Comparison of ENCODE assay signal across 8 mouse cellular contexts in the genomic region with DNA sequence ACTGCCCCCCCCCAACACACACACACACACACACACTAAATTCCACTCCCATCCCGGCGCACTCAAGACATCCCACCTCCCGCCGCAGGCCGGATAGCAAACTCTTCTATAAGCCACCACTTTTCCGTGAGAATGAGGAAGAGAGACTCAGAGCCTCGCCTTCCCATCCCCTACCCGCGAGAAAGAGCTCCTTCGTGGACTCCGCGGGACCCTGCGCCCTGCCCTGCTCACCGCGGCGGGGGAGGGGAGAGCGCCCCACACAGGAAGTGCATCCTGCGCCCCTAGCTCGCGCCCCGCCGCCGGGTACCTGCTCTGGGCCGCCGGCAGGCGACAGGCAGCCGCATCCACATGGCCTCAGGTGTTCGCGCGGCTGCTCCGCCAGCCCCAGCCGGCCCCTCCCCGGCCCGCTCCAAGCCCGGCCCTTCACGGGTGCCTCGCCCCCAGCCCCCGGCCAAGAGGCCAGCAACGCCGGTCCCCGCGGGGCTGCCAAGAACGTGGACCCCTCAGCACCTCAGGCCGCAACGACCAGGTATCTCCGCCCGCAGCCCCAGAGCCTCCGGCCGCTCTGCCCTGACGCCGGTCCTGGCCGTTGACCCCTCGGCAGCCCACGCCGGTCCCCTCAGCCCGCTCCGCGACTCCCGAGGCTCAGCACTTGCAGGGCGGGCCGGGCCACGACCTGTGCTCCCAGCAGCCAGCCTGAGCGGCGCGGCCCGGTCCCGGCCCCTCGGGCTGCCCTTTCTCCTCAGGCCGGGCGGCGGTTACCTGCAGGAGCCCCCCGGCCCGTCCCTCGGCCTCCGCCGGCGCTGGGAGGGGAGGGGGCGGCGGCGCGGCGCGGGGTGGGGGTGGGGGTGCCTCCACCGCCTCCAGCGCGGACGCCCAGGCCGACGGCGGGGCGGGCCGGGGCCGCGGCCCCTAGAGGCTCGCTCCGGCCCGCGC.
DNase-seq lines count a peak whose midpoint lies in the region; ATAC-seq lines count a peak whose summit lies in the region.

No protein-coding gene starts in this region.

- peaks cover 55% of the 10 kb centered on the region for H3K4me1 ChIP-seq in embryonic facial prominence, embryonic 13.5 days
- peaks cover 53% of the 10 kb centered on the region for H3K4me1 ChIP-seq in limb, embryonic 10.5 days

- peak overlapping the region; percentile 95 for H3K4me3 ChIP-seq in embryonic facial prominence, embryonic 13.5 days
- H3K4me3 ChIP-seq in limb, embryonic 10.5 days = peak overlapping the region; percentile 99

- WGBS in embryonic facial prominence, embryonic 13.5 days = under 1% methylated on average over 89 of the region's 98 CpGs
- under 1% methylated on average over 97 of the region's 98 CpGs for WGBS in limb, embryonic 10.5 days

- H3K36me3 ChIP-seq in embryonic facial prominence, embryonic 13.5 days = no peaks in the 10 kb centered on the region
- H3K36me3 ChIP-seq in limb, embryonic 10.5 days = no peaks in the 10 kb centered on the region
- no peaks in the 10 kb centered on the region for H3K36me3 ChIP-seq in splenic B cell, adult 2 months (ENCODE audit: control insufficient read depth, insufficient read depth, low read length, poor library complexity, severe bottlenecking)

- H3K27me3 ChIP-seq in embryonic facial prominence, embryonic 13.5 days = no peaks in the 10 kb centered on the region
- peaks cover 20% of the 10 kb centered on the region; the same call in 1 of the 2 replicates for H3K27me3 ChIP-seq in limb, embryonic 10.5 days (ENCODE audit: low read depth, poor library complexity, severe bottlenecking)
- no peaks in the 10 kb centered on the region for H3K27me3 ChIP-seq in splenic B cell, adult 2 months (ENCODE audit: control insufficient read depth, insufficient read depth, low read length, poor library complexity, severe bottlenecking)

- peak; percentile 68 to 71 for DNase-seq in CD8-positive naive resting alpha-beta T cell, adult 2 months (ENCODE audit: low read depth in 2 of 2, low spot score in 2 of 2)
- DNase-seq in ZHBTc4 (ENCODE audit: low read depth, low spot score) = peak; percentile 82
- DNase-seq in heart, postnatal 14 days = peak; percentile 47
- DNase-seq in limb, embryonic 10.5 days (ENCODE audit: low spot score) = peak; percentile 75
- DNase-seq in mesoderm, embryonic 11.5 days (ENCODE audit: low read depth, low spot score) = peak; percentile 43
- DNase-seq in splenic B cell, adult 2 months (ENCODE audit: low read depth, low spot score) = peak; percentile 71
- DNase-seq in frontal cortex, postnatal 14 days (ENCODE audit: low spot score in 2 of 2) = no peak

- peak; percentile 76 for ATAC-seq in embryonic facial prominence, embryonic 13.5 days (ENCODE audit: insufficient number of reproducible peaks, insufficient read depth, low FRiP score, low TSS enrichment, low read depth)

- peak overlapping the region; percentile 93 for H3K4me2 ChIP-seq in embryonic facial prominence, embryonic 13.5 days

- H3K27ac ChIP-seq in embryonic facial prominence, embryonic 13.5 days = peak overlapping the region; percentile 87
- peak overlapping the region; percentile 97 for H3K27ac ChIP-seq in limb, embryonic 10.5 days

- intact Hi-C loops in heart, postnatal 14 days (cut with DNase I) = loop anchor here (5.0 kb wide), 1 partner anchor 82 kb away; no protein-coding TSS in a partner anchor

- peak overlapping the region; percentile 88 for H3K9ac ChIP-seq in embryonic facial prominence, embryonic 13.5 days

- no peaks in the 10 kb centered on the region for H3K9me3 ChIP-seq in embryonic facial prominence, embryonic 13.5 days
- no peaks in the 10 kb centered on the region for H3K9me3 ChIP-seq in limb, embryonic 10.5 days (replicated peaks)

Comparison
In these comparisons a context has a peak if more than half of its experiments do, and no peak if none do; other contexts are left out.
1. DNase-seq: peak in CD8-positive naive resting alpha-beta T cell, adult 2 months (2 of 2), ZHBTc4 (single experiment), heart, postnatal 14 days (2 of 2), limb, embryonic 10.5 days (single experiment), mesoderm, embryonic 11.5 days (single experiment) and splenic B cell, adult 2 months (single experiment); none in frontal cortex, postnatal 14 days (0 of 2).